Mouse (Mus musculus) cerebellum, postnatal 14 days (tissue): Measurements from ENCODE around the gene Slc17a2.
"Not testable (repeated sequence)": the region's sequence is repeated elsewhere in the genome, so short reads cannot be mapped to it uniquely, and the experiment has no call there.

Source experiments
- DNase-seq, 2 experiments: peaks; one replicate each; pipeline ENCODE4 v3.0.0; 2021; ENCODE audit warnings: mixed read lengths in 2 of 2

The Slc17a2 gene

GRCm38 (mm10) chr13:23806422-23807052, at the start of gene Slc17a2:
TSS of gene Slc17a2 (plus strand) at chr13:23806993.
- DNase-seq: peak in 1 of 2 experiments; percentile 3

- DNase-seq: peak in 1 of 2 experiments; percentile 22
Observed at GRCm38 (mm10) chr13:23757211-23757773, 49.5 kb upstream of the Slc17a2 start.

DNA sequence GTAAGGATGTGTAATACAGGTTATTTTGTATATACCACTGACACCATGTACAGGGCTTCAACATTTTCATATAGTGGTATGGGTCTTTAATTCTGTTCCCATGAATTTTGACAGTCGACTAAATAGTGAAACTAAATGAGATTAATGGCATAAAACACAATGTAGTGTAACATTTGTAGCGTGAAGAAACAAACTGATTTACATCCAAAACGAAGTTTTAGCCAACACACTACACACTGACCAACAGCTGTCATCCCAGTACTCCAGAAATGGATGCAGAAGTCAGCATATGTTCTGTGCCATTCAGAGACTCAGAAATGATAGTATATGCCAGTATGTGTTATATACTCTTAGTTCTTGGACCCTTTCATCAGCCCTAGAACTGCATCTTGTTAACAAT, 48.9 kb upstream of the Slc17a2 start:
- no peak for DNase-seq

DNA sequence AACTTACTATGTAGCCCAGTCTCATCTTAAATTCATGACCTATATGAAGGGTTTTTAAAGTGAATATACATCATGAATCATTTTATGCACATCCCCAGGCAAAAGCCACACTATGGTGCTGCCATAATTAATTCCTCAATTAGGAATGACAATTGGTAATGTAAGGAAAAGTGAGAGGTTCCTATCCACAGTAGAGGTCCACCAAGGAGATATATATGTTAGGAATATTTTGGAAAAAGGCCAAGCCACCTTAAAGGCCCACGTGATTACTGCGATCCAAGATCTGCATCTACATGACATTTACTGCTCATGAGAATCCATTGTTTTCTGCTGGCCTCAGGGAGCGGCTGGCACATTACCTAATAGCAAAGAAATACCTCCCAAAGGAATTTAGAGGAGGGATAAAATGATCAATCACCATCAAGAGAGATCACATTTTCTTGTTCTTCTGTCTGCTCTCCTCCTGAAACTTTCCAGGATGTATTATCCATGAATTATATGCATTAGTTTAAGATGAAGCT, 47.5 kb upstream of the Slc17a2 start:
- no peak for DNase-seq

DNA sequence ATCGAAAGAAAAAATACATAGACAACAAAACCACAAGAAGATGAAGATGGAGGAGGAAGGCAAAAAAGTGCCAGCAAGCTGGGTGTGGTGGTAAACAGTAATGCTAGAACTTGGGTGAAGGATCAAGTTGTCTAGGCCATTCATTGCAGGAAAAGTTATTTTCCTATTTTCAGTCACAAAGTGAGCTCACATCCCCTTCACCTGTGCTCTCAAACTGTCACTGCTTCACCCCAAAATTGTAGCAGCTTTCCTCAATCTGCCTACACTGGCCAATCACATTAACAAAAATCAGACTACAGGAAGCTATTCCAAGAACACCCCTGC, 46.9 kb upstream of the Slc17a2 start:
- DNase-seq: no peak

DNA sequence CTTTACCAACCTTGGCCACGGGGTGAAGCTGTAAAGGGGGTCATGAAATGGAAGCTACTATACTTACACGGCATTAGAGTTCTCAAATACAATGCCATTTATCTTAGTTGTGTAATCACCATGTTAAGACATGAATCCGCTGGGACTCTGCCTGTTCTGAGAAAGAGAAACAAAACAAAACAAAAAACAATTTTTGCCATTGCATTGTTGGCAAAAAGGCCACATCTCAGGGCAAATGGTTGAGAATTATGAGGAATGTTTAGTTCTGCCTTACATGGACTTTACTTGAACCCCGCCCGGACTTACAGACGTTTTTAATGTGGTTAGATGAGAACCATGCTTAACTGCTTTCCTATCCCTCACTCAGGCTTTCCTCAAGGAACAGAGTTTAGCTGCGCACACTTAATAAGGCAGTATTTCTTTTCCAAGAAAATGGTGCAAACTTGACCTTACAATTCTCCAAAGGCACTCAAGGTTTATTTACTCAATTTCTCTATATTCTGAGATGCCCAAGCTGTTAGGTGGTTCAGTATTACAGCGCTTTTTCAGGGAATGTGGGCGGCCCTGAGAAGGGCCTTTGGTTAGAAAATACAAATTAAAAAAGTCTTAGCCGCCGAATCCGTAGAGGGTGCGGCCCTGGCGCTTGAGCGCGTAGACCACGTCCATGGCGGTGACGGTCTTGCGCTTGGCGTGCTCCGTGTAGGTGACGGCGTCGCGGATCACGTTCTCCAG, 46.4 kb upstream of the Slc17a2 start:
- peak; percentile 22 to 30 for DNase-seq

GRCm38 (mm10) chr13:23760972-23761864, 45.6 kb upstream of the Slc17a2 start, which contains the start of gene Hist1h4a:
TSS of gene Hist1h4a (minus strand) at chr13:23761230.
- peak; percentile 99 for DNase-seq

DNA sequence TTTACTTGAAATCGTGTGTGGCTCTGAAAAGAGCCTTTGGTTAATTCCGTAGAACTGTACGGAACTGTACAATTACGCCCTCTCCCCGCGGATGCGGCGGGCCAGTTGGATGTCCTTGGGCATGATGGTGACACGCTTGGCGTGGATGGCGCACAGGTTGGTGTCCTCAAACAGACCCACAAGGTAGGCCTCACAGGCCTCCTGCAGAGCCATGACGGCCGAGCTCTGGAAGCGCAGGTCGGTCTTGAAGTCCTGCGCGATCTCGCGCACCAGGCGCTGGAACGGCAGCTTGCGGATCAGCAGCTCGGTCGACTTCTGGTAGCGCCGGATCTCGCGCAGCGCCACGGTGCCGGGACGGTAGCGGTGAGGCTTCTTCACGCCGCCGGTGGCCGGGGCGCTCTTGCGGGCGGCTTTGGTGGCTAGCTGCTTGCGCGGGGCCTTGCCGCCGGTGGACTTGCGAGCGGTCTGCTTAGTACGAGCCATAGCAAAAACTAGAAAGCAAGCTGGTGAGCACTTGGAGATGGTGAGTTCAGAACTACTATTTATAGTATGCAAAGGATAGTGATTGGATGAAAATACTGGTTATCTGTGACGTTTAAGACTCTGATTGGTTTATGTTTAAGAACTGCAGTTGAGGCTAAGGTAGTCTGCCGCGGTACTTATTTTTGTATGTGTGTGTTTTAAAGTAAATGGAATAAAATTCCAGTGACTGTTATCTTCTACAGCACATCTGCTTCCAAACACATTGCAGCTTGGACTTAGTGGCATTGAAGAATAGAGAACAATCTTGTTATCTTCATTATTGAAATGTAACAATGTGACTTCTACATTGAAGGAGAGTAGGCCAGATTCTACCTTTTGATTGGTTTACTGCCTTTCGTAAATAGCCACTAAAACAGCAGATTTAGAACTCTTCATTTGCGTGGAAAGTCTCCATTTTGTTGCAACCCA, 44.6 kb upstream of the Slc17a2 start, which contains the start of gene Hist1h3a:
Gene Hist1h3a (minus strand): TSS at position 516 of the 951 bp plus-strand sequence.
- DNase-seq: peak; percentile 58 to 70

DNA sequence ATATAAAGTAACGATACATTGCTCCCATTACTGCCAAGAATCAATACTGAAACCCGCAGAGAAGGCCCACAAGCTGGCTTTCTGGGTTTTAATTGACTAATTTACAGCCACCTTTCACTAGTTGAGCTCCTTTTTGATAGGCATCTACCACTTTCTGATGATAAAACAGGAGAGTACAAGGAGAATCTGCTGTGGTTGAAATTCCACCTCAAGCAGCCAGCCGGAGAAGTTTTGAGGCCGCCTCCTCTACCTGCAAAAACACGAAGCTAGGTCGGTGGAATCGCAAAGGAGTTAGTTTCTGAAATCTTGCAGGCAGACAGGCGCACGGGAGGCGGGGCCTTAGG, 43.6 kb upstream of the Slc17a2 start:
- DNase-seq: no peak

DNA sequence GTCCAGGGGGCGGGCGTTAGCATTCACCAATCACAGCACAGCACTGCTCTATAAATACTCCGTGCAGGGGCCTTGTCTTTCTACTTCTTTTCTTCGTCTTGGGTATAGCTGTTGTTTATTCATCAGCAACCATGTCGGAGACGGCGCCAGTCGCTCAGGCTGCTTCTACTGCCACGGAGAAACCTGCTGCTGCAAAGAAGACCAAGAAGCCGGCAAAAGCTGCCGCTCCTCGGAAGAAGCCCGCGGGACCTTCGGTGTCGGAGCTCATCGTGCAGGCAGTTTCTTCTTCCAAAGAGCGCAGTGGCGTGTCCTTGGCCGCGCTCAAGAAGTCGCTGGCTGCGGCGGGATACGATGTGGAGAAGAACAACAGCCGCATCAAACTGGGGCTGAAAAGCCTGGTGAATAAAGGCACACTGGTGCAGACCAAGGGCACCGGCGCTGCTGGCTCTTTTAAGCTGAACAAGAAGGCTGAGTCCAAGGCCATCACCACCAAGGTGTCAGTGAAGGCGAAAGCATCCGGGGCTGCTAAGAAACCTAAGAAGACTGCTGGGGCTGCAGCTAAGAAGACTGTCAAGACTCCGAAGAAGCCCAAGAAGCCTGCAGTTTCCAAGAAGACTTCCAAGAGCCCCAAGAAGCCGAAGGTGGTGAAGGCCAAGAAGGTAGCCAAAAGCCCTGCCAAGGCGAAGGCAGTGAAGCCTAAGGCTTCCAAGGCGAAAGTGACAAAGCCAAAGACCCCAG, 43.0 kb upstream of the Slc17a2 start, which contains the start of gene Hist1h1a:
Gene Hist1h1a (plus strand): TSS at position 81 of the 738 bp plus-strand sequence.
- peak; percentile 82 to 84 for DNase-seq

- DNase-seq: no peak
Observed at GRCm38 (mm10) chr13:23764324-23765171, 42.2 kb upstream of the Slc17a2 start.

DNA sequence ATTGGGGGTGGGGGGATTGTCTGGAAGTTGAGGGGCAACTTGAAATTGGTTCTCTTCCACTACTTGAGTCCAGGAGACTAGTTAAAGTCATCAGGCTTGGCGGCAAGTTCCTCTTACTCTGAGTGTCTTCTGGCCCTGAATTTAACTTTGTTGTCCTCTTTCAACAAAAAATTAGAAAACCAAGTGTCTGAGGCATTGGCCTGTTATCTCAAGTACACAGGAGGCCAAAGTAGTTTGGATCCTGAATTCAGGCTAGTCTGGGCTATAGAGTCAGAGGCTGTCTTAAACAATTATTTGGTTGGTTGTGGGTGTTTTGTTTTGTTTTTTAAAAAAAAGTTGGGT, 41.6 kb upstream of the Slc17a2 start:
- no peak for DNase-seq

GRCm38 (mm10) chr13:23766772-23767171, 40.0 kb upstream of the Slc17a2 start:
- DNase-seq: no peak

- no peak for DNase-seq
Observed at GRCm38 (mm10) chr13:23768834-23769397, 37.9 kb upstream of the Slc17a2 start.

DNA sequence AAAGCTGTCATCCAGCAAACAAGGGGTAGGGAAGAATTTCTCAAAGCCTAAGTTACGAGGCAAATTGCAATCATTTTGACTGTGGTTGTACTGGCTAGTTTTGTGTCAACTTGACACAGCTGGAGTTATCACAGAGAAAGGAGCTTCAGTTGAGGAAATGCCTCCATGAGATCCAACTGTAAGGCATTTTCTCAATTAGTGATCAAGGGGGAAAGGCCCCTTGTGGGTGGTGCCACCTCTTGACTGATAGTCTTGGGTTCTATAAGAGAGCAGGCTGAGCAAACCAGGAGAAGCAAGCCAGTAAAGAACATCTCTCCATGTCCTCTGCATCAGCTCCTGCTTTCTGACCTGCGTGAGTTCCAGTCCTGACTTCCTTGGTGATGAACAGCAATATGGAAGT, 37.2 kb upstream of the Slc17a2 start, which contains the start of gene Trim38:
Gene Trim38 (plus strand): TSS at position 301 of the 400 bp plus-strand sequence.
- not testable (repeated sequence) for DNase-seq

GRCm38 (mm10) chr13:23772561-23773313, 34.1 kb upstream of the Slc17a2 start:
- DNase-seq: peak; percentile 20 to 28

DNA sequence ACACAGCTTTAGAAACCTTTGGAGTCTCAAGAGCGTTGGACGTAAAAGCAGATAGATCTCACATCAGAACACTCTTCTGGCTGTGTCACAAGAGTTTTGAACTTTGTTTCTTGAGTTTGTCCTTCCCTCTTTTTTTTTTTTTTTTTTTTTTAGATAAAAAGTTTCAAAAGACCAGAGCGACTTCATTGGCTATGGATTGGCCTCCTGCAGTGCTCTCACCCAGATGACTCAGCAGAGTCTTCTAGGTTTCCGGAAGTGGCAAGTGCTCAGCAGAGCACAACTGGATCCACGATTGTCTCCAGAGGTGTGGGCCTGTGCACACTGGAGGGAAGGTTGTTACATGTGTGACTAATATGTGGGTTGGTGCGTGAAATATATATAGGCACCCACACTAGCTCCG, 28.5 kb upstream of the Slc17a2 start:
- DNase-seq: no peak

DNA sequence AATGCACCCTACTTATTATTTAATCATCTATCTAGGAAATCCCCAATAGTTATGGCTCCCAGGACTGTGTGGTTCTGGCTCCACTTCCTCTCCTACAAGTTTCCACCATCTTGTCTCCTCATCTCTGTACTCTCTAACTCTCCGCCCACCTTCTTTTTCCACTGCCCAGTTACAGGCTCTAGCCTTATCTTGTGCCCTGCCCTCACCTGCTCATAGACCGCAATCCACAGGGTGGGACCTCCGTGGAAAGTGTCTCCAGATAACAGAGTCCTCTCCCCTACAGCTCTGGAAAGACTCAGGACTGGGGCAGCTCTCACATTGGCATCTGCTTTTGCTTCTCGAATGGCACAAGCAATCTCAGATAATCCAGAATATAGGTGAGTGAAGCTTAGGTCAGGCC, 27.8 kb upstream of the Slc17a2 start:
- DNase-seq: no peak

GRCm38 (mm10) chr13:23792520-23792919, 14.3 kb upstream of the Slc17a2 start:
- peak; percentile 64 to 69 for DNase-seq
